Mouse (Mus musculus) heart, adult 10 weeks (tissue): ENCODE measurements around the gene Lck. TPM values are rescaled to one million over a fixed set of nuclear protein-coding genes. Genes with fewer than 3 reads are reported as not detected.

ENCODE experiments used
- polyA plus RNA-seq: library from polyadenylated mRNA; stranded (reverse); fragments of 350-450 nt; fragmentation: Illumina TruSeq; extraction: RNeasy Lipid Tissue Mini Kit (QIAGEN cat#74804); gene quantifications from one replicate; pipeline ENCODE4 v1.2.3, GENCODE M21; 2014; ENCODE audit warnings: low read depth, low replicate concordance

The Lck gene
- polyA plus RNA-seq: 0.68 TPM

GRCm38 (mm10) chr4:129573430-129573829 lies at the start of gene Lck:
Gene Lck (minus strand): TSS chr4:129573641.

GRCm38 (mm10) chr4:129618786-129619691 lies 45.6 kb upstream of the Lck start, which contains the start of gene Iqcc:
Gene Iqcc (minus strand): TSS chr4:129619099.

GRCm38 (mm10) chr4:129614093-129614492 lies 40.7 kb upstream of the Lck start, which contains the start of gene Dcdc2b:
Gene Dcdc2b (minus strand): TSS chr4:129614257.

GRCm38 (mm10) chr4:129600233-129601158 lies 27.1 kb upstream of the Lck start, which contains the start of the genes Eif3i and Tmem234:
Gene Eif3i (minus strand): TSS chr4:129600648.
Gene Tmem234 (plus strand): TSS chr4:129600668.

GRCm38 (mm10) chr4:129578466-129578865 lies 5.0 kb upstream of the Lck start, which contains the start of gene Fam167b:
Gene Fam167b (minus strand): TSS chr4:129578549.

GRCm38 (mm10) chr4:129542592-129543141 lies 30.8 kb downstream of the Lck start, which contains the start of gene Hdac1:
Gene Hdac1 (minus strand): TSS chr4:129542713.

GRCm38 (mm10) chr4:129513086-129513767 lies 60.2 kb downstream of the Lck start, which contains the start of gene Marcksl1:
Gene Marcksl1 (plus strand): TSS chr4:129513581.

Other genes starting within 250 kb of the Lck start
- 41.0 TPM for gene Rbbp4, start 238.3 kb downstream of the Lck start, polyA plus RNA-seq
- gene Zbtb8os, start 237.9 kb downstream of the Lck start, polyA plus RNA-seq: 33.3 TPM
- gene Zbtb8a, start 195.5 kb downstream of the Lck start, polyA plus RNA-seq: 3.6 TPM
- not detected for gene Zbtb8b, start 132.8 kb downstream of the Lck start, polyA plus RNA-seq
- 48.9 TPM for gene Bsdc1, start 112.1 kb downstream of the Lck start, polyA plus RNA-seq
- not detected for gene Tssk3, start 82.6 kb downstream of the Lck start, polyA plus RNA-seq
- not detected for gene Fam229a, start 82.5 kb downstream of the Lck start, polyA plus RNA-seq
- gene Marcksl1, start 60.1 kb downstream of the Lck start, polyA plus RNA-seq: 5.8 TPM
- gene Hdac1, start 30.9 kb downstream of the Lck start, polyA plus RNA-seq: 25.7 TPM
- 0.73 TPM for gene Fam167b, start 4.9 kb upstream of the Lck start, polyA plus RNA-seq
- 141 TPM for gene Eif3i, start 27.0 kb upstream of the Lck start, polyA plus RNA-seq
- gene Tmem234, start 27.0 kb upstream of the Lck start, polyA plus RNA-seq: 78.7 TPM
- 2.9 TPM for gene Dcdc2b, start 40.6 kb upstream of the Lck start, polyA plus RNA-seq
- 16.9 TPM for gene Iqcc, start 45.5 kb upstream of the Lck start, polyA plus RNA-seq
- 21.7 TPM for gene Ccdc28b, start 50.3 kb upstream of the Lck start, polyA plus RNA-seq
- gene Txlna, start 67.4 kb upstream of the Lck start, polyA plus RNA-seq: 25.6 TPM
- gene Kpna6, start 99.1 kb upstream of the Lck start, polyA plus RNA-seq: 43.9 TPM
- gene Tmem39b, start 123.2 kb upstream of the Lck start, polyA plus RNA-seq: 4.8 TPM
- 35.7 TPM for gene Khdrbs1, start 168.7 kb upstream of the Lck start, polyA plus RNA-seq
- 235 TPM for gene Ptp4a2, start 237.6 kb upstream of the Lck start, polyA plus RNA-seq